Mouse (Mus musculus) telencephalon, adult 2 months (tissue): ENCODE measurements around the gene Trap1.
A peak's percentile ranks its signal among the peaks of the same experiment; 100 is the strongest.
"Not testable (repeated sequence)": the region's sequence is repeated elsewhere in the genome, so short reads cannot be mapped to it uniquely, and the experiment has no call there.

Source experiments
- DNase-seq: peaks from one replicate; pipeline ENCODE4 v3.0.0-alpha.2; 2011; ENCODE audit warnings: low read depth, low spot score

Gene Trap1

DNA sequence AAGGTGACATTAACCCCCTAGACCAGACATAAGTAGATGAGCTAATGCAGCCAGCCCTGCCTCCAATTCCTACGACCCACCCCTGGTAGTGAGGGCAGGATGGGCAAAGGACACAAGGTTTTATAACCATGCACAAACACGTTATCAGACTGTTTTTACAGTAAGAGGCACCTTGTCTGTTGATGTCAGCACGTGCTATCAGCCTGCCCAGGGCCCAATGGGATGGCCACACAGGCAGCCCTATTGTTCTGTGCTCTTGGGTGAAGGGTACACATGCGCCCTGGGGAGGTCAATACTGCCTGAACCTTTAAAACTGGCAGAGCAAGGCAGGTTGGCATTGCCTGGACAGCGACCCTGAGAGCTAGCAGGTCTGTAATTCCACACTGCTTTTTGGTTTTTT lies 40.8 kb downstream of the Trap1 start, which contains the start of gene Dnase1:
TSS of gene Dnase1 (plus strand) at position 136 of the 400 bp plus-strand sequence.
- DNase-seq = no peak

DNA sequence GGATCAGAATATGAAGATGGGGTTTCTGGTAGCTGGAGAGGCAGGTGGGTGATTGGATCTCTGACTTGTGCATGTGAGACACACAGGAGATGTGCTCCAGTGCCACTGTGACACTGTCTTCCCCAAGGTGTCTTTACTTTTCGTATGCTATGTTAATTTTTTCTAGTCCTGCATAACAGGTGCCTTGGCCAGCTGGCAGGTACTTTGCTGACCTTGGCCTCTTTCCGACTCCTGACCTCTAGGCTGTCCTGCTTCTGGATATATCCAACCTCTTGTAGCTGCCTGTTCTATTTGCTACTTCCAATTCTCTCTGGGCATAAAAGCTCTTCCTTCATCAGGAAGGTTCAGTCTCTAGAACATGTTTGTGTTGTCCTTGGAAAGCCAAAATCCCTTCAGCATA lies 42.1 kb downstream of the Trap1 start:
- no peak for DNase-seq

DNA sequence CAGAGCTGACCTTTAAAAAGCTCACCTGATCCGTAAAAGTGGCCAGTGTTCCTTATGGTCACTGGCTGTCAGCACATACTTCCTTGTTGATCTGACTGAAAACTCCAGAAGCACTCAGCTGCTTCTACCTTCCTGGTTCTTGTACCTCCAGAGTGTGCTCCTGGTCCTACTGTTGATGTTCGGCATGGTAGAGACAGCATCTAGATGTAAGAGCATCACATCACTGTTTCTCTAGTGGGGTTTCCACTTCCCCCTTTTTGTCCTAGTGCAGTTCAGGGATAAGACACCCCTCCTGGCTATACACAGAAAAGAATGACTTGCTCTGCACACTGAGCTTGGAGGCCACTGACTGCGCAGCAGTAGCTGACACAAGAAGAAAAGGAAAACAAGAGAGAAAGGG lies 43.2 kb downstream of the Trap1 start:
- no peak for DNase-seq

DNA sequence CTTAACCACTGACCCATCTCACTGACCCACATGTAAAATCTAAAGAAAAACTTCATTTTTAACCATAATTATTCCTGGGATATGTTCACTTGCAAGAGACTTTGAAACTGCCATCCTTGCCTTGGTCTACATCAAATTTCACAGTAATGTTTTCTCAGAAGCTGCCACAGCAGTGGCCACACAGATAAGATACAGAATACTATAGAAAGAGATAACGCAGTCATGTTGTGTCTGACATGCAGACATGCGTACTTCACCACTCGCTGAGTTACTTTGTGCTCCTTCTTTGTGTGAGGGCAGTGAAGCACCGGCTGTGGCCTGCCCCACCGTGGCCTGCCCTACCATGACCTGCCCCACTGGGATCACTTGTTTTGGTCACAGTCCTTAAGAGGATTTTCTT lies 43.7 kb downstream of the Trap1 start:
- no peak for DNase-seq

DNA sequence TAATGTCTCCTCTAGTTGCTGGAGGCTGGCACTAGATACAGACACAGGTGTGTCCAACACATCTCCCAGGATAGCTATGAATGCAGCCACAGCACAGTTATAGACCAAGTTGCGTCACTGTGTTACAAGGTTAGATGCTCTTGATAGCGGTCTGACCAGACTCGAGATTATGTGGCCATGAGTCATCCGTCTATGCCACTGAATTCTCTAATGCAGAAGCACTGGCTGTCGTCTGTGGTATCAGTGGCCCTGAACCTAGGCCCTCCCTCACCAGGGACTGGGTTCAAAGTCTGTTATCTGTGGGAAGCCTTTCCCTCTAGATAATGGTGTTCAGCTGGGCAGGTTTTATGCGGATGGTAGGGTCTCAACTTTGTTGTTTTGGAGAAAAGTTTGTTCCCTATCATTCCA lies 45.3 kb downstream of the Trap1 start:
- DNase-seq = no peak

DNA sequence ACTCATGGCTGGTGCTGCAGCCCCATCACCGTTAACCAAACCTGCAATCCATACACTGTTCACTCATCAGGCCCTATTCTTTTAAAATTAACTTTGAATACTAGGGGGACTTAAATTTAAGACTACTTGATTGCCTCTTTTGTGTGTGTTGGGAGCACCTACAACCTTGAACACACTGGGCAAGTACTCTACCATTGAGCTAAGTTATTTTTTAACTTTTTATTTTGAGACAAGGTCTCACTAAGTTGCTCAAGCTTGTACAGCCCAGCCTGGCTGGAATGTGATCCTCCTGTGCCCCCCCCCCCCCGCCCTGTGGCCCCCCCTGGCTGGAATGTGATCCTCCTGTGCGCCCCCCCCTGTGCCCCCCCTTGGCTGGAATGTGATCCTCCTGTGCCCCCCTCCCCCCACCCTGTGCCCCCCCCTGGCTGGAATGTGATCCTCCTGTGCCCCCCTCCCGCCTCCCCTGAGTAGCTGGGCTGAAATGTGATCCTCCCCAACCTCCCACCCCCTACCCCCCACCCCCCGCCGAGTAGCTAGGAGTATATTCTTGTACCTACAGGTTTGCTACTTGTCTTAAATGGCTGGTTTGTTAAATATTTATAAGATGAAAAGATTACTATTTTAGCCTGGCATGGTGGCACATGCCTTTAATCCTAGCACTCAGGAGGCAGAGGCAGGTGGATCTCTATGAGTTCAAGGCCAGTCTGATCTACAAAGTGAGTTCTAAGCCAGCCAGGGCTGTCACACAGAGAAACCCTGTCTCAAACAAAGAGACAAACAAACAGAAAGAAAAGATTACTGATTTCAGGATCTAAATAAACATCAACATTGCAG lies 46.0 kb downstream of the Trap1 start:
- DNase-seq = no peak

DNA sequence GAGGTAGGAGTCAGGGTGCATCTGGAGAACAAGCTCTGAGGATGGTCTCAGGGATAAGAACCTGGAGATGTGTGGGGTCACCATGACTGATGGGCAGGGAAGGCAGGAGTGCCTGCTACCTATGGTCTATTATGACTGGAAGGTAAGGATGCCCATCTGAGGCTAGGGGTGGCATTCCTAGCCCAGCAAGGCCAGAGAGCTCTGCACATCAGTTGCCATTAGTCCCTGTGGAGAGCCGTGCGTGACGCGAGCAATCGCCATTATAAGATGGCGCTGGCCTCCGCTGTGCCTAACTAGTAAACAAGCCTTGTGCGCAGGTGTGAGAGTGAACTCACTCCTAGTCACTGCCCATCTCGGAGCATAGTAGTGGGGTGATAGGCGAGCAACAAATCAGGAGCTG lies 47.1 kb downstream of the Trap1 start:
- no peak for DNase-seq

DNA sequence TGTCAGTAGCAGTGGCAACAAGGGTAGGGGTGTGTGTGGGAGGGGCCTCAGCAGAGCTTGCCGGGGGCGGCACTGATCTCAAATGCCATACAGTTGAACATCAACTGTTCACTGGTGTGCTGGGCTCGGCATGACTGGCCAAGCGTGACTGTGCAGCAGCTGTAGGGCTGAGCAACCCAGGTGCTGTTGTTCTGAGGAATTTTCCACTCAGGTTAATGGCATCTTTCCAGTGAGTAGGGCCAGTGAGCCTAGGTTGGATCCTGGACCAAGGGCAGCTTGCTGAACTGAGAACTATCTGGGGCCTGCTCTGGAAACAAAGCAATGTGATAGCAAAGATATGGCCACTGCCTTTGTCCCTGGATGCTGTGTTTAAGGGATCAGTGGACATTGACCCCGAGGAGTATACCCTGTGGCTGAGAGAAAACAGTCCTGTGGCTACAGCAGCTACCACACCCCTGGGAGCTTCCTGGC lies 48.2 kb downstream of the Trap1 start:
- no peak for DNase-seq

DNA sequence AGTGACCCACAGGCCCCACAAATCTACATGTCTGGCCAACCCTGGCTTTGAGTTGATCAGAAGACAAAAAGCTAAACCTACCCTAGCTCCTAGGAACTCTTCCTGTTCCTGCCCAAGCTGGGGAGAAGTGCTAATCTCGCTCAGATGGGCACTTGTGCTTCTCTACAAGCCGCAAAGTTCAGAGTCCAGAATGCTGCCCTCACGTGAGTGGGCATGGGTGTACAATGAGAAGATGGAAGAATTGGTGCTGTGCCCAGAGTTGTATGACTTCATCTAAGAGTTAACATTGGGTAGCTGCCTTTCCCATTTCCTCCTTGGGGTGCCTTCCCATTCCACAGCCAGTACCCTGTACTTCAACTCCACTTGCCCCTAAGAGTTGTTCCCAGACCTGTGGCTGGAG lies 50.4 kb downstream of the Trap1 start:
- no peak for DNase-seq

DNA sequence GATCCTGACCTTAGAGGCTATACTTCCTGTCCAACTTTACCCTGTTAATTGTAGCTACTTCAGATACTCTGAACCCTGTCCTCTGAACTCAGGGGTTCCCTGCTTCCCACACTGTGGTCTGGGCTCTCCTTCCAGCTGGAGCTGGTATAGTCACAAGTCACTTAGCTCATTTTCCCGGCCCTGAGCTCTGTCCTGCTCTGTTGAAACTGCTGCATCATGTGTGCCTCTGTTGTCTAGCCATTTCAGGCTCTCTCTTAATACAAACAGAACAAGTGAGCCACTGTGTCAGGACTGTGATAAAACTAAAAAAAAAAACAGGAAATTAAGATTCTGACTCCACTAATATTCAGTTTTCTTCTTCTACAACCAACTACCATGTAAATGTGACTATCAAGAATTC lies 51.0 kb downstream of the Trap1 start:
- no peak for DNase-seq

DNA sequence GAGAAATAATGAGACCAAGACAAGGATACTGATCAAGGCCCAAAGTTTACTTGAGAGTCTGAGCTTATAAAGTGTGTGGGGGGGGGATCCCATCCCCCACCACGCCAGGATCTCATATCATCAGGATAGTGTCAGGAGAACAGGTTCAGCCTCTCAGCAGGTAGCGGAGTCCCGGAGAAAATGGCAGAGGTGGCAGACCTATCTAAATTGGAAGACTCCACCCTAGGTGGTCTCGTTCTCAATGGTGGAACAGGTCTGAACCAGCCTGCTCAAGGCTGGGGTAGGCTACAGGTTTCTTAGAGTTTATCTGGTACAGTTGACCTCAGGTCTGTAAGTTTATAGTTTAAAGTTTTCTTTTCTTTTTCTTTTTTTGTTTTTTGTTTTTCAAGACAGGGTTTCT lies 54.9 kb downstream of the Trap1 start:
- no peak for DNase-seq

DNA sequence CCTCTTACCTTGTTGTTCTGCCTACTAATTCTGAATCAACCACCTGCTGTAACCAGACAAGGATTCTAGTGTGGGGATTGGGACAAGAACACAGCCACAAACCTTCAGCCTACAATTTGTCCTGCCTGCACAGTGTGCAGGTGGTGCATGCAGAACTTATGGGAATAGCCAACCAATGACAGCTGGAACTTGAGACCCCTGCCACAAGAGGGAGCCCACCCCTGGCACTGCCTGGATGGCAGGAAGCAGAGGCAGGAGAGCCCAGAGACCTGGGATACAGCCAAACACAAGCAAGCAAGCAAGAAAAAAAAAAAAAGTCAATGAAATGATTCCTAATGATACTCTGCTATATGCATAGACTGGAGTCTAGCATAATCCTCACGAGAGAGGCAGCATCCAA lies 56.4 kb downstream of the Trap1 start:
- no peak for DNase-seq

DNA sequence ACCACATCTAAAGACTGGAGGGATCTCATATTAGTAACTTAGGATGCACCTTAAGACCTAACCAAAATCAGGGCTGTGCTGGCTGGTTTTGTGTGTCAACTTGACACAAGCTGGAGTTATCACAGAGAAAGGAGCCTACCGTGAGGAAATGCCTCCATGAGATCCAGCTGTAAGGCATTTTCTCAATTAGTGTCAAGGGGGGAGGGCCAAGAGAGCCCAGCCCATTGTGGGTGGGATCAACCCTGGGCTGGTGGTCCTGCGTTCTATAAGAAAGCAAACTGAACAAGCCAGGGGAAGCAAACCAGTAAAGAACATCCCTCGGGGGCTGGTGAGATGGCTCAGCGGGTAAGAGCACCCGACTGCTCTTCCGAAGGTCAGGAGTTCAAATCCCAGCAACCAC lies 60.2 kb downstream of the Trap1 start:
- DNase-seq = not testable (repeated sequence)

DNA sequence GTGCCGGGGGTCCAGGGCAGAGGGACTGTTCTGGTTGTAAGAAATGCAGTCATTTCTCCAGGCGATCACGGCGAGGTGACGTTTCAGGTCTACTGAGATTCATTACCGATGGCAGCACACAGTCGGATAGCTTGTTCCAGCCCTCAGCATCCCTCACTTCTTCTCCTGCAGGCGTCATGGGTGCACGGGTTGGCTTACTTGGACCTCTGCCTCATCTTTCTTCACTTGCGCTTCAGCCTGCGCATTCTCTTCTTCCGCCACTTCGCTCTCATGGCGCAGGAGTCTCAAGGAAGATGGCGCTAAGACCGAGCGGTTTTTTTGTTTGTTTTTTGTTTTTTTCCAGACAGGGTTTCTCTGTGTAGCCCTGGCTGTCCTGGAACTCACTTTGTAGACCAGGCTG lies 60.8 kb downstream of the Trap1 start:
- not testable (repeated sequence) for DNase-seq

DNA sequence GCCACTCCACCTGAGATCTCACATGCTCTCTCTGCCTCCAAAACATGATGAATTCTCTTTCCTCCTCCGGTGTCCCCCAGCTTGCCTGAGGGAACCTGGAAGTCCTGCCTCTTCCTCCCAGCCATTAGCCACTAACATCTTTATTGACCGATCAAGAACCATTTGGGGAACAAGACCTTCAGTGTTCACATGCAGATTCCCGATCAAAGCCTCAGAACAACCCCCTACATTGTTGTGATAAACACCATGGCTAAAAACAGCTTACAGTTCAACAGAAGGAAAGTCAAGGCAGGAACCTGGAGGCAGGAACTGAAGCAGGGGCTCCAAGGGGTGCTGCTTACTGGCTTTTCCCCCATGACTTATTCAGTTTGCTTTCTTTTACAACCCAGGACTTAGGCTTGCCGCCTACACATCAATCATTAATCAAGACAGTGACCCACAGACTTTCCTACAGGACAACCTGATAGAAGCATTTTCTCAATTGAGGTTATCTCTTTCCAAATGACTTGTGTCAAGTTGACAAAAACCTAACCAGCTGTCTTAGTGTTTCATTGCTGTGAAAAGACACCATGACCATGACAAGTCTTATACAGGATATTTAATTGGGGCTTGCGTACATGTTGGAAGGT lies 63.5 kb downstream of the Trap1 start:
- no peak for DNase-seq

DNA sequence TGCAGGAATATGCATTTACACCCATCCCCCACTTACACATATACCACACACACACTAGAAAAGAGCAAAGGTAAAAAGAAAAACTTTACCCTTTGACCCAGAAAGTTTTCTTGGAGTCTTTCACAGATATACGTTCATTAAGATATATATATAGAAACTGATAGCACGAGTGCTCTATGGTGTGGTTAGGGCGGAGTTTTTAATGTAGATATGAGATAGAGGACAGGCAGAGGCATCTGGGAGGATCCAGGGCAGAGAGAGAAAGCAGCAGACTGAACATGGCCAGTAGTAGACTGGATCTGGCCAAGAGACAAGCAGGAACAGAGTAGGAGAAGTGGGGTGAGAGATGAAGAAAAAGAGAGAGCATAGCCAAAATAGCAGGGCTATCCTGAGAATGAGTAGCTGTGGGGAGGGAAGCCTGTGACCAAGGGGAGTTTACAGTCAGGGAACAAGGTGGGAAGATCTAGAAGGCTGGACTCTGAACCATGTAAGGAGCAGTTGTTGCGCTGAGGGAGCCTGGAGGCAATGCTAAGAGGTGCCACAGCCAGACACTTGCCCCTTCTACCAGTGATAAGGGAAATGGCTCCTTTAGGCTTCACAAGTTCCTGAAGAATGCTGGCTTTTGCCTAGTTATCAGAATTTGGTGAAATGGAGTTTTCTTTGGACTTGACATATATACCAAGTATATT lies 64.6 kb downstream of the Trap1 start:
- no peak for DNase-seq

DNA sequence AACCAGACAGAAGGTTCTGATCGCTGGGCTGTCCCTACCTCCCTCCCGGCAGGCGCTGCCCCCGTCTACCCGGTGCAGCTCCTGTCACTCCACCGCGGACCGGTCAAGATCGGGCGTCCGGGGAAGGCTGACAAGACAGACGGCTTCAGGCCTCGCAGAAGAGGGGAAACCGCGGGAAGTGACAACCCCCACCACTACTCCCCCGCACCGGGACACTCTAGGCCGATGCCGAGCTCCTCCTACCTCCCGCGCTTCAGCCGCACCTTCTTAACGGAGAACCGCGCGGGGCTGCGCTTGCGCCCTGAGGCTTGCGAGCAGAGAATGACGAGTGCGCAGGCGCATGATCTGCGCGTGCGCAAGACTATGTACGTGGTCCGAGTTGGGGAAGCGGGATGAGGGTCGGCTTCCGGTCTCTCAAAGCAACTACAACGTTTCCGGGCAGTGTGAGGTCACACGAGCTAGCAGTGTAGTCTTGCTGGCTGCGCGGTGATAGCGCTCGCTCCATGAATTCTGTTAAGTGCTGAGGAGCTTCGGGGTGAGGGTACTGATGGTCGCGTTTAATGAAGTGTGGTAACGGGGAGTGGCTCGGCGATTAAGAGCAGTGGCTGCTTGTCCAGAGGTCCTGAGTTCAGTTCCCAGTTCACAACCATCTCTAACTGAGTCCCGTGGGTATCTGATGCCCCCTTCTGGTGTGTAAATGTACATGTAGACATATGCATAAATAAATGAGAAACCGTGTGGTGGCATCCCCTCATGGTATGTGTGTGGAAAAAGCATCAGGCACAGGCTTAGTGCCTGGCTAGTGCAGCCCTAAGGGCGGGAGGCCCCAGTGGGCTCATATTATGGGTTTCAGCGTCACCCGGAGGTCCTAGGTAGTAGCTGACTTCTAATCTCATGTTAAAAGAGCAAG lies 73.9 kb downstream of the Trap1 start, which contains the start of gene Slx4:
TSS of gene Slx4 (minus strand) at position 282 of the 910 bp plus-strand sequence.
- peak; percentile 97 for DNase-seq
